Mouse (Mus musculus): ENCODE data around the gene Mrps16. TPM values are rescaled to one million over a fixed set of nuclear protein-coding genes. Genes with fewer than 3 reads are reported as not detected.
A peak's percentile ranks its signal among the peaks of the same experiment; 100 is the strongest.

Mrps16 gene
- polyA plus RNA-seq, 1 experiment from 2014 or later, result 97.9 TPM

- 30% methylated on average over 13 of the region's 13 CpGs for WGBS (ENCODE audit: insufficient replicate concordance)
- peak; percentile 59; the same call in 1 of the 2 replicates for ATAC-seq (replicated peaks; ENCODE audit: insufficient number of reproducible peaks, low FRiP score, low TSS enrichment)
- Histone ChIP-seq H3K27me3 (ENCODE audit: control insufficient read depth, insufficient read depth, low read length) (no peaks in the 10 kb centered on the region), H3K36me3 (ENCODE audit: control insufficient read depth, insufficient read depth, low read length) (peaks cover 15% of the 10 kb centered on the region), H3K4me2 (no peak overlapping the region; the same call in 1 of the 2 replicates), H3K9me3 (replicated peaks; ENCODE audit: control insufficient read depth, low read length) (no peaks in the 10 kb centered on the region), H3K9ac (ENCODE audit: low read depth, low read length) (no peak overlapping the region), H3K4me1 (ENCODE audit: control insufficient read depth, insufficient read depth, low read length) (peaks cover 18% of the 10 kb centered on the region), H3K4me3 (ENCODE audit: low read depth, low read length) (no peak overlapping the region), H3K27ac (ENCODE audit: low read depth, low read length) (no peak overlapping the region; the same call in 1 of the 2 replicates)
These were observed 14.9 kb downstream of the Mrps16 start for GRCm38 (mm10) chr14:20378313-20379061.

DNA sequence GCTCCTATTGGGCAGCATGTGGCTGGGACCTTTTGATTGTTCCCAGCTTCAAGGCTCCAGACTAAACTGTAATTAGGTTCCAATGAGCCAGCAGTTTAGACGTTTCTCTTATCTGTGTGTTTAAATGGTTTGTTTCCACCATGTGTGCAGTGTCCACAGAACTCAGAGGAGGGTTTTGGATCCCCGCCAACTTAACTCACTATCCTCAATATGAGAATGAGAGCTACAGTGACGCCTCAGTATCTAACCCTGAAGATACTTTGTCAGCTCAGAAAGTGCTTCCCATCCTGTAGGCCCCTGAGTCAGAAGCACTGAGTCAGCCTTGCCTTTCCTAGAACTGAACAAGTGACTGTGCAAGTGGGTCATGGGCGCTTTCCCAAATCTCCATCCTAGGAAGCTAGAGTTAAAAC lies 16.3 kb downstream of the Mrps16 start:
- H3K36me3 ChIP-seq (ENCODE audit: control insufficient read depth, insufficient read depth, low read length), result peaks cover 10% of the 10 kb centered on the region
- H3K9me3 ChIP-seq (replicated peaks; ENCODE audit: control insufficient read depth, low read length), result no peaks in the 10 kb centered on the region
- H3K4me2 ChIP-seq, result no peak overlapping the region
- H3K27me3 ChIP-seq (ENCODE audit: control insufficient read depth, insufficient read depth, low read length), result no peaks in the 10 kb centered on the region
- peak; percentile 73 for ATAC-seq (replicated peaks; ENCODE audit: insufficient number of reproducible peaks, low FRiP score, low TSS enrichment)
- no peak overlapping the region for H3K9ac ChIP-seq (ENCODE audit: low read depth, low read length)
- H3K27ac ChIP-seq (ENCODE audit: low read depth, low read length), result 0 out of 2 replicates have a peak overlapping the region, but pooled peaks have one; percentile 1
- 51% methylated on average over 4 of the region's 4 CpGs for WGBS (ENCODE audit: insufficient replicate concordance)
- H3K4me1 ChIP-seq (ENCODE audit: control insufficient read depth, insufficient read depth, low read length), result peaks cover 18% of the 10 kb centered on the region
- no peak overlapping the region for H3K4me3 ChIP-seq (ENCODE audit: low read depth, low read length)

GRCm38 (mm10) chr14:20371854-20372253 lies 21.6 kb downstream of the Mrps16 start:
- Histone ChIP-seq H3K27ac (ENCODE audit: low read depth, low read length) (no peak overlapping the region), H3K9ac (ENCODE audit: low read depth, low read length) (no peak overlapping the region), H3K36me3 (ENCODE audit: control insufficient read depth, insufficient read depth, low read length) (peaks cover 12% of the 10 kb centered on the region), H3K4me3 (ENCODE audit: low read depth, low read length) (no peak overlapping the region), H3K27me3 (ENCODE audit: control insufficient read depth, insufficient read depth, low read length) (no peaks in the 10 kb centered on the region), H3K4me1 (ENCODE audit: control insufficient read depth, insufficient read depth, low read length) (peaks cover 4% of the 10 kb centered on the region; the same call in 1 of the 2 replicates), H3K9me3 (replicated peaks; ENCODE audit: control insufficient read depth, low read length) (no peaks in the 10 kb centered on the region), H3K4me2 (no peak overlapping the region)
- no peak for ATAC-seq (replicated peaks; ENCODE audit: insufficient number of reproducible peaks, low FRiP score, low TSS enrichment)
- WGBS (ENCODE audit: insufficient replicate concordance), result 81% methylated on average over 1 of the region's 1 CpGs

GRCm38 (mm10) chr14:20370798-20371197 lies 22.6 kb downstream of the Mrps16 start:
- H3K4me3 ChIP-seq (ENCODE audit: low read depth, low read length), result no peak overlapping the region
- peaks cover 8% of the 10 kb centered on the region; the same call in 1 of the 2 replicates for H3K36me3 ChIP-seq (ENCODE audit: control insufficient read depth, insufficient read depth, low read length)
- H3K4me1 ChIP-seq (ENCODE audit: control insufficient read depth, insufficient read depth, low read length), result no peaks in the 10 kb centered on the region
- no peak overlapping the region for H3K9ac ChIP-seq (ENCODE audit: low read depth, low read length)
- no peaks in the 10 kb centered on the region for H3K9me3 ChIP-seq (replicated peaks; ENCODE audit: control insufficient read depth, low read length)
- no peak for ATAC-seq (replicated peaks; ENCODE audit: insufficient number of reproducible peaks, low FRiP score, low TSS enrichment)
- H3K27me3 ChIP-seq (ENCODE audit: control insufficient read depth, insufficient read depth, low read length), result no peaks in the 10 kb centered on the region
- WGBS (ENCODE audit: insufficient replicate concordance), result 79% methylated on average over 7 of the region's 7 CpGs
- H3K27ac ChIP-seq (ENCODE audit: low read depth, low read length), result no peak overlapping the region
- no peak overlapping the region for H3K4me2 ChIP-seq

- 89% methylated on average over 3 of the region's 3 CpGs for WGBS (ENCODE audit: insufficient replicate concordance)
- Histone ChIP-seq H3K9me3 (replicated peaks; ENCODE audit: control insufficient read depth, low read length) (no peaks in the 10 kb centered on the region), H3K27me3 (ENCODE audit: control insufficient read depth, insufficient read depth, low read length) (no peaks in the 10 kb centered on the region), H3K9ac (ENCODE audit: low read depth, low read length) (no peak overlapping the region), H3K4me1 (ENCODE audit: control insufficient read depth, insufficient read depth, low read length) (no peaks in the 10 kb centered on the region), H3K27ac (ENCODE audit: low read depth, low read length) (no peak overlapping the region), H3K4me3 (ENCODE audit: low read depth, low read length) (no peak overlapping the region), H3K36me3 (ENCODE audit: control insufficient read depth, insufficient read depth, low read length) (peaks cover 6% of the 10 kb centered on the region), H3K4me2 (no peak overlapping the region)
- no peak for ATAC-seq (replicated peaks; ENCODE audit: insufficient number of reproducible peaks, low FRiP score, low TSS enrichment)
These were observed 25.2 kb downstream of the Mrps16 start for GRCm38 (mm10) chr14:20368271-20368670.

- no peak for ATAC-seq (replicated peaks; ENCODE audit: insufficient number of reproducible peaks, low FRiP score, low TSS enrichment)
- Histone ChIP-seq H3K4me1 (ENCODE audit: control insufficient read depth, insufficient read depth, low read length) (no peaks in the 10 kb centered on the region), H3K4me2 (no peak overlapping the region), H3K9ac (ENCODE audit: low read depth, low read length) (no peak overlapping the region), H3K27me3 (ENCODE audit: control insufficient read depth, insufficient read depth, low read length) (no peaks in the 10 kb centered on the region), H3K4me3 (ENCODE audit: low read depth, low read length) (no peak overlapping the region), H3K9me3 (replicated peaks; ENCODE audit: control insufficient read depth, low read length) (no peaks in the 10 kb centered on the region), H3K36me3 (ENCODE audit: control insufficient read depth, insufficient read depth, low read length) (peaks cover 26% of the 10 kb centered on the region), H3K27ac (ENCODE audit: low read depth, low read length) (no peak overlapping the region)
- 89% methylated on average over 4 of the region's 4 CpGs for WGBS (ENCODE audit: insufficient replicate concordance)
These were observed 30.2 kb downstream of the Mrps16 start for GRCm38 (mm10) chr14:20363230-20363629.

DNA sequence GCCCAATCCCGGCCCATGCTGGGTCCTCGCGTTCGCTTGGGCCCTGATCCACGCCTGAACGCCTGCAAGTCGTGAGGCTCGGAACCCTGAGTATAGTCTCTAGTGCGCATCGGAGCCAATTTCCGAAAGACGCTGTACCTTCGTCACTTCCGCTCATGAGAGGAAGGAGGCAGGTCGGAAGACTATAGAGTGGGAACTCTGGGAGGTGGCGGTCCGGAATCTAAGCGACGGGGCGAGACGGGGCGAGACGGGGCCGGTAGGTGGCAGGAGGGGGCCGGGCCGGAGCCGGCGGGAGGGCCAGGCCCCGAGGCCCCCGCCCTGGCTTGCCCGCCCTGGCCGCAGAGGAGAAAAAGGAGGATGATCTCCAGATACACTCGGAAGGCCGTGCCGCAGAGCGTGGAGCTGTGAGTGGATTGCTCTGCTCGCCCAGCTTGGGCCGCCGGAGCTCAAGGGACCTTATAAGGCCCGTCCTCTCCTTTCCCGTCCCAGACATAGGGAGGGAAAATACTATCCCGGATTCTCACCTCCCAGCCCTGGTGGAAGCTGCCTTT lies 45.4 kb downstream of the Mrps16 start, which contains the start of the genes Ecd and Fam149b:
TSS of gene Ecd (minus strand) at position 131 of the 551 bp plus-strand sequence.
TSS of gene Fam149b (plus strand) at position 172 of the 551 bp plus-strand sequence.
- Histone ChIP-seq H3K27me3 (ENCODE audit: control insufficient read depth, insufficient read depth, low read length) (no peaks in the 10 kb centered on the region), H3K27ac (ENCODE audit: low read depth, low read length) (peak within 1 kb of the TSS; percentile 88), H3K4me1 (ENCODE audit: control insufficient read depth, insufficient read depth, low read length) (peaks cover 11% of the 10 kb centered on the region), H3K36me3 (ENCODE audit: control insufficient read depth, insufficient read depth, low read length) (peaks cover 4% of the 10 kb centered on the region; the same call in 1 of the 2 replicates), H3K4me3 (ENCODE audit: low read depth, low read length) (peak within 1 kb of the TSS; percentile 64), H3K4me2 (peak within 1 kb of the TSS; percentile 85), H3K9ac (ENCODE audit: low read depth, low read length) (peak within 1 kb of the TSS; percentile 87), H3K9me3 (replicated peaks; ENCODE audit: control insufficient read depth, low read length) (no peaks in the 10 kb centered on the region)
- WGBS (ENCODE audit: insufficient replicate concordance), result under 1% methylated on average over 41 of the region's 42 CpGs
- peak; percentile 97 for ATAC-seq (replicated peaks; ENCODE audit: insufficient number of reproducible peaks, low FRiP score, low TSS enrichment)

DNA sequence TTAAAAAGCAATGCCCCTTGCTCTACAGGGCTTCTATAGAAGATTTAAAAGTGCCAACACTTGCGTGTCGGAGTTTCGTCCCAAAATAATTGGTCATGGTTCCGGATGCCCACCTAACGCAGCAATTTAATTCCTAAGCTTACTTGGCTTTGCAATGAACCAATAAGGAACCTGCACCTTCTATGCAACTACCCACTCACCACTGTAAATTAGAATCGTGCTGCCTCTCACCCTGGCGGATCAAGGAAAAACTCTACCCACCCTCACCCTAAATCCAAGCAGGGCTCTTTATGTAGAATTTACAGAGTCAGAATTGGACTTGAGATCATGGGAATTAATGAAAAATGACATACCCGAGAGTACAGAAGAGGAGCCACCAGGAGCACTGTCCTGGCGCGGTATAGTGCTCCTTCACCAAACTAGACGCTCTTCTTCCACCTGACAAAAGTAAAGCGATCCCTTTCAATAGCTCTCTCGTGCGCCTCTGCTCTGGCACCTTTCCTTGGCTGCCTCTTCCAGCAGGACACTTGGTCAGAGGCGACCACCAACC lies 45.9 kb downstream of the Mrps16 start:
- Histone ChIP-seq H3K9me3 (replicated peaks; ENCODE audit: control insufficient read depth, low read length) (no peaks in the 10 kb centered on the region), H3K4me3 (ENCODE audit: low read depth, low read length) (peak overlapping the region; percentile 64), H3K27ac (ENCODE audit: low read depth, low read length) (peak overlapping the region; percentile 88), H3K4me1 (ENCODE audit: control insufficient read depth, insufficient read depth, low read length) (peaks cover 11% of the 10 kb centered on the region), H3K9ac (ENCODE audit: low read depth, low read length) (peak overlapping the region; percentile 87), H3K27me3 (ENCODE audit: control insufficient read depth, insufficient read depth, low read length) (no peaks in the 10 kb centered on the region), H3K4me2 (peak overlapping the region; percentile 74), H3K36me3 (ENCODE audit: control insufficient read depth, insufficient read depth, low read length) (peaks cover 3% of the 10 kb centered on the region; the same call in 1 of the 2 replicates)
- ATAC-seq (replicated peaks; ENCODE audit: insufficient number of reproducible peaks, low FRiP score, low TSS enrichment), result peak; percentile 58; the same call in 1 of the 2 replicates
- WGBS (ENCODE audit: insufficient replicate concordance), result 4% methylated on average over 15 of the region's 15 CpGs
